Mouse (Mus musculus): Measurements from ENCODE around the gene Map4k4.

DNA sequence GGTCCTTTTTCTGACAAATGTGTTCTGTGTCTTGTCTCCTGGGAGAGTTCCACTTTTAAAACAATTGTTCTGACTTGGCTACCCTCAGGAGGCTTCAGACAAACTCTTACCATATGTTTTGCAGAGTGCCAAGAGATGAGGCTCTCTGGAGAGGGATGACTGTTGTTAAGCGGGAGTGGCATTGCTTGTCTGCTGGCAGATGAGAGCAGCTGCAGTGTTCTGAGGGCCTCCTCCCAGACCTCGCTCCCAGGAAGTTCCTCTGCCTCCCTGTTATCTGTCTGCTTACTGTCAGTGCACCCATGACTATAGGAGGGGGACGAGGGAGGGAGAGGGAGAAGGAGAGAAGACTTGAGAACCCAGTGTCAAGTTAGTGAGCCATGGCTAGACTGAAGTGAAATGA, 64.7 kb downstream of the Map4k4 start:
- TF ChIP-seq CTCF (IDR thresholded peaks at IDR 0.05; ENCODE audit: insufficient read depth, low read length) (no peak), POLR2A (IDR thresholded peaks at IDR 0.05; ENCODE audit: borderline replicate concordance, extremely low read depth, low read depth, low read length) (no peak)

Measured in lung, adult 2 months (tissue).